Mouse (Mus musculus): ENCODE data around the gene Fbxl17. TPM values are rescaled to one million over a fixed set of nuclear protein-coding genes. Genes with fewer than 3 reads are reported as not detected.
A peak's percentile ranks its signal among the peaks of the same experiment; 100 is the strongest.

The Fbxl17 gene
- polyA plus RNA-seq, 1 experiment from 2014 or later = 7.0 TPM

DNA sequence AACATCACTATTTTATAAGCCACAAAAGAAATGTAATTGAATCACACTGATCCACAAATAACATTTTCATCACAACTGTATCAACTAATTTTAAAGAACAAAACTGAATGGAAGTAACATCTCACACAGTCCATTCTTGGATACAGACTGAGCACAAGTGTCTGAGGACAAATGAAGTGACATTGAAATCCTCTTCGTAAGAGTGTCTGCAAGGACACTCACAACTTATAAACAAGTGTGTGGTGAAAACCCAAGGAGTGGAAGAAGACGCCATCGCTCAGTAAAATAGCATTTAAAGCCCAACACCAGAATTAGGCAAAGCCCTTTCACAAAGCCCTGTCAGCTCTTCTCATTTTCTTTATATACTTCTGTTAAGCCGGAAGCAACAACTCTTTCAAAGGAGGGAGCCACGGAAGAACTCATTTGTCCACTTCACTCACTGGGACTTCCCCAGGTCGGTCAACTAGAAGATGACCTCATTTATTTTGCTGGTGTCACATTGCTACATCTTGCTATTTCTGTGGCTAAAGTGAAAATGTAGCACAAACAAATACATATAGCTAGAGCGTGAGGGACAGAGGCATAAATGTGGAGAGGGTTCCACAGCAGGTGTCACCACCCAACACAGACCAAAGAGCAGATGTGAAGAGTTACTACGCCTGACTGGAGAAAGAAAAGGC lies 130.0 kb downstream of the Fbxl17 start:
- 58% methylated on average over 8 of the region's 8 CpGs for WGBS
- H3K4me1 ChIP-seq = peaks cover 5% of the 10 kb centered on the region; the same call in 1 of the 2 replicates
- no peak overlapping the region for H3K27ac ChIP-seq
- H3K36me3 ChIP-seq (replicated peaks) = no peaks in the 10 kb centered on the region
- H3K9me3 ChIP-seq = no peaks in the 10 kb centered on the region
- ATAC-seq (ENCODE audit: low FRiP score) = no peak
- H3K4me2 ChIP-seq = no peak overlapping the region
- no peak overlapping the region for H3K9ac ChIP-seq
- H3K27me3 ChIP-seq = no peaks in the 10 kb centered on the region
- no peak overlapping the region for H3K4me3 ChIP-seq (replicated peaks)

- no peak overlapping the region for H3K9ac ChIP-seq
- H3K27ac ChIP-seq = no peak overlapping the region
- peaks cover 5% of the 10 kb centered on the region; the same call in 1 of the 2 replicates for H3K4me1 ChIP-seq
- 90% methylated on average over 6 of the region's 6 CpGs for WGBS
- H3K4me2 ChIP-seq = no peak overlapping the region
- H3K4me3 ChIP-seq (replicated peaks) = no peak overlapping the region
- H3K27me3 ChIP-seq = no peaks in the 10 kb centered on the region
- ATAC-seq (ENCODE audit: low FRiP score) = no peak
- H3K36me3 ChIP-seq (replicated peaks) = no peaks in the 10 kb centered on the region
- no peaks in the 10 kb centered on the region for H3K9me3 ChIP-seq
Observed at GRCm38 (mm10) chr17:63367476-63367875, 132.3 kb downstream of the Fbxl17 start.

DNA sequence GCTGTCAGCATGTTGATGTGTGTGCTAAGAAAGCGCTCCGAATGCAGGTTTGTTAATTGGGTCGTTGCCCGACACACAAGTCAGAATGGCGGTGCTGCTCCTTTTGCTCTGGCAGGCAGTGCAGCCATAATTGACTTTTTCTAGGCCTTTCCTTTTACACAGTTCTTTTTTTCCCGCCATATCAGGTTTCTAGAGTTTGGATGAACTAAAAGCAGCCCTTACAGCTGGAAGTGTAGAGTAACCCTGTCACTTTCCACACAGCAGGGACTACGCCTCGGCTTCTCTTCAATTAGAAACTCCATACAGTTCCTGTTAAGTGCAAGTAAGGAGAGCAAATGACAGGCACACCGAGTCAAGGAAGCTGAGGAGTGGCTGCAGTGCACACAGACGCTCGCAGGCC lies 133.8 kb downstream of the Fbxl17 start:
- WGBS = 29% methylated on average over 11 of the region's 11 CpGs

DNA sequence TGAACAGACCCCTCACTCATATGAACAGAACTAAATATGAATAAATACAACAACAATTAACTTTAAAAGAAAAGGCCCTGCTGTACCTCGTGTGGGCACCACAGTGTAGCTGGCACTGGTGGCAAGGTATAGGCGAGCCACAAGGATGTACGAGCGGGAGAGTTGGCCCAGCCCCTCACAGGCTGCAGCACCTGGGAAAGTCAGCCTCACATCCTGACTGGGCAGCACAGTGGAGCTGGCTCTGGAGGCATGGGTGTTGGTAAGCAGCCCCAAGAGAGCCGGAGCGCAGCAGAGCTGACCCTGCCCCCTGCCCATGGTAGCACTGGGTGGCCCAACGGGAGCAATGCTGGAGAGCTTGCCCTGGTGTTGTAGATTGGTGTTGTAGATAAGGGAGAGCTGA lies 135.2 kb downstream of the Fbxl17 start:
- Histone ChIP-seq H3K4me2 (no peak overlapping the region), H3K27me3 (no peaks in the 10 kb centered on the region)
- 92% methylated on average over 7 of the region's 7 CpGs for WGBS

More for the DNA sequence above, 133.8 kb downstream of the Fbxl17 start:
- Histone ChIP-seq H3K27me3 (no peaks in the 10 kb centered on the region), H3K4me1 (peaks cover 5% of the 10 kb centered on the region; the same call in 1 of the 2 replicates), H3K9me3 (no peaks in the 10 kb centered on the region), H3K36me3 (replicated peaks) (no peaks in the 10 kb centered on the region), H3K27ac (no peak overlapping the region), H3K9ac (no peak overlapping the region), H3K4me2 (0 out of 2 replicates have a peak overlapping the region, but pooled peaks have one; percentile 10), H3K4me3 (replicated peaks) (no peak overlapping the region)
- 0 out of 2 replicates have a peak, but pooled peaks have one; percentile 39 for ATAC-seq (ENCODE audit: low FRiP score)

GRCm38 (mm10) chr17:63362196-63362595 lies 137.6 kb downstream of the Fbxl17 start:
- peaks cover 5% of the 10 kb centered on the region; the same call in 1 of the 2 replicates for H3K4me1 ChIP-seq
- ATAC-seq (ENCODE audit: low FRiP score) = no peak
- H3K9me3 ChIP-seq = no peaks in the 10 kb centered on the region
- H3K27ac ChIP-seq = no peak overlapping the region
- 83% methylated on average over 3 of the region's 3 CpGs for WGBS
- no peak overlapping the region for H3K4me2 ChIP-seq
- H3K27me3 ChIP-seq = no peaks in the 10 kb centered on the region
- H3K36me3 ChIP-seq (replicated peaks) = no peaks in the 10 kb centered on the region
- no peak overlapping the region for H3K4me3 ChIP-seq (replicated peaks)
- H3K9ac ChIP-seq = no peak overlapping the region

More for the DNA sequence above, 135.2 kb downstream of the Fbxl17 start:
- Histone ChIP-seq H3K27ac (no peak overlapping the region), H3K4me1 (peaks cover 5% of the 10 kb centered on the region; the same call in 1 of the 2 replicates), H3K9me3 (no peaks in the 10 kb centered on the region), H3K36me3 (replicated peaks) (no peaks in the 10 kb centered on the region), H3K9ac (no peak overlapping the region), H3K4me3 (replicated peaks) (no peak overlapping the region)
- no peak for ATAC-seq (ENCODE audit: low FRiP score)

- H3K9me3 ChIP-seq = no peaks in the 10 kb centered on the region
- no peak overlapping the region for H3K9ac ChIP-seq
- H3K4me2 ChIP-seq = no peak overlapping the region
- no peaks in the 10 kb centered on the region for H3K36me3 ChIP-seq (replicated peaks)
- H3K4me3 ChIP-seq (replicated peaks) = no peak overlapping the region
- 93% methylated on average over 9 of the region's 9 CpGs for WGBS
- no peak overlapping the region for H3K27ac ChIP-seq
- no peaks in the 10 kb centered on the region for H3K27me3 ChIP-seq
- peaks cover 5% of the 10 kb centered on the region; the same call in 1 of the 2 replicates for H3K4me1 ChIP-seq
- no peak for ATAC-seq (ENCODE audit: low FRiP score)
Observed at GRCm38 (mm10) chr17:63361679-63362078, 138.1 kb downstream of the Fbxl17 start.

DNA sequence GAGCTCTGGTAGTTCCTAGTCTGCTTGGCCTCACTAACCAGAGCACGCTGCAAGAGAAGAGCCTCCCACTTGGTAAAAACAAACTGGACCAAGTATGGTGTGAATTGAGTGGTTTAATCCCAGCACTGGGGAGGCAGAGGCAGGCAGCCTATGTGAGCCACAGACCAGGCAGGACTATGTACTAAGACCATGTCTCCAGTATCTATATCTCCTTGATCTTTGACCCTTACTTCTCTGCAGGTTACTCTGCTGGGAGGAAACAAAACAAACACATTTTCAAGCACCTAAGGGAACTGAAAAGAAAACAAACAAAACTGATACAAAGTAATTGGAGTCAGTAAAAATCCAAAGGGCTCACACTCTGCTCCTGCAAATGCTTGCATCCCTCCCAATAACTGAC lies 141.0 kb downstream of the Fbxl17 start:
- Histone ChIP-seq H3K9ac (no peak overlapping the region), H3K4me2 (no peak overlapping the region), H3K4me3 (replicated peaks) (no peak overlapping the region), H3K27me3 (no peaks in the 10 kb centered on the region), H3K4me1 (no peaks in the 10 kb centered on the region), H3K9me3 (no peaks in the 10 kb centered on the region), H3K27ac (no peak overlapping the region), H3K36me3 (replicated peaks) (no peaks in the 10 kb centered on the region; the same call in 1 of the 2 replicates)
- ATAC-seq (ENCODE audit: low FRiP score) = no peak
- WGBS = 93% methylated on average over 1 of the region's 1 CpGs

- H3K4me2 ChIP-seq = no peak overlapping the region
- WGBS = 84% methylated on average over 3 of the region's 3 CpGs
Observed at GRCm38 (mm10) chr17:63356202-63356601, 143.6 kb downstream of the Fbxl17 start.

DNA sequence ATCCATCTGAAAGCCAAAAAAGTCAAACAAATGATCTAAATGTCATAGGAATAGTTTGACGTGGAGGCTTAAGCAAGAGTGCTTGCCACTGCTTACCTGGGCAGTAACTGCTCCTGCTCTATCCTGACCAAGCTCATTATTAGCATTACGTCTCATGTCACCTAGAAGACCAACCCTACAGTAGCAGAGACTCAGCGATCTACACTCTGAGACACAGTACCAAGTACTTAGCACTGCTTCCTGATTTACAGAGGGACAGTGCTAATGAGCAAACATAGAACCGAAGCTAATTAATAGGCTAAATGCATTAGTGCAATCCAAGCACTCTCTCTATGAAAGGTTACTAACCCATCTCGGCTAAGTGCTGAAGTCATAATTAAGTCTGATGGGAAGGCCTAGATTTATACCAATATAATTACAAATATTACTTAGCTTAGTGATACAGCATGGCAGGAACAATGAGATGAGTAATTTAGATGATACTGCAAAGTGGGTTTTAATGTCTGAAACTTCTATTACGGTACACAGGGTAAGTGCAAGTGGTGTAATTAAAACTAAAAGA lies 147.1 kb downstream of the Fbxl17 start:
- no peak overlapping the region for H3K4me3 ChIP-seq (replicated peaks)
- no peaks in the 10 kb centered on the region for H3K9me3 ChIP-seq
- H3K27me3 ChIP-seq = no peaks in the 10 kb centered on the region
- 76% methylated on average over 6 of the region's 6 CpGs for WGBS
- no peaks in the 10 kb centered on the region for H3K4me1 ChIP-seq
- H3K9ac ChIP-seq = no peak overlapping the region
- H3K27ac ChIP-seq = no peak overlapping the region
- ATAC-seq (ENCODE audit: low FRiP score) = no peak
- H3K4me2 ChIP-seq = no peak overlapping the region
- H3K36me3 ChIP-seq (replicated peaks) = peaks cover 5% of the 10 kb centered on the region; the same call in 1 of the 2 replicates

More at GRCm38 (mm10) chr17:63356202-63356601, 143.6 kb downstream of the Fbxl17 start:
- ATAC-seq (ENCODE audit: low FRiP score) = no peak
- Histone ChIP-seq H3K9me3 (no peaks in the 10 kb centered on the region), H3K36me3 (replicated peaks) (no peaks in the 10 kb centered on the region; the same call in 1 of the 2 replicates), H3K9ac (no peak overlapping the region), H3K4me3 (replicated peaks) (no peak overlapping the region), H3K27me3 (no peaks in the 10 kb centered on the region), H3K4me1 (no peaks in the 10 kb centered on the region), H3K27ac (no peak overlapping the region)

DNA sequence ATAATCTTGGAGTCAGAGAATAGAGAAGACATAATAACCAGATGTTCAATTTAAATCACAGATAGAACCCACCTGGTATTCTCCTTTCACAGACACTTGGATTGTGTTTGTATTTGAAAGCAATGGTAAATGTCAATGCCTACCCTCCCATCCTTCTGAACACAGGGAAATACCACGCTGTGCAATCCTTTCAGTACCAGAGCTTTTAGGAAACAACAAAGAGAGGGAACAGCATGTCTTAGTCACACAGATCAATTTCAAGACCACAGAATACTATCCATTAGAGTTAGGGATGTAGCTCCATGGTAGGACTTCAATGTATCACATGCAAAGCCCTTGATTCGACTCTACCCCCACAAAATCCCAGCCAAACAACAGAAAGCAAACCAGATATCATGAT lies 148.1 kb downstream of the Fbxl17 start:
- peaks cover 11% of the 10 kb centered on the region; the same call in 1 of the 2 replicates for H3K36me3 ChIP-seq (replicated peaks)
- WGBS = 81% methylated on average over 2 of the region's 2 CpGs
- no peak overlapping the region for H3K4me2 ChIP-seq
- H3K27me3 ChIP-seq = no peaks in the 10 kb centered on the region
- ATAC-seq (ENCODE audit: low FRiP score) = no peak
- no peak overlapping the region for H3K27ac ChIP-seq
- H3K9me3 ChIP-seq = no peaks in the 10 kb centered on the region
- H3K4me3 ChIP-seq (replicated peaks) = no peak overlapping the region
- H3K4me1 ChIP-seq = no peaks in the 10 kb centered on the region
- H3K9ac ChIP-seq = no peak overlapping the region

GRCm38 (mm10) chr17:63350876-63351509 lies 148.8 kb downstream of the Fbxl17 start:
- no peak overlapping the region for H3K27ac ChIP-seq
- no peaks in the 10 kb centered on the region for H3K27me3 ChIP-seq
- peaks cover 16% of the 10 kb centered on the region; the same call in 1 of the 2 replicates for H3K36me3 ChIP-seq (replicated peaks)
- no peak overlapping the region for H3K4me2 ChIP-seq
- WGBS = 73% methylated on average over 4 of the region's 4 CpGs
- H3K4me3 ChIP-seq (replicated peaks) = no peak overlapping the region
- no peak overlapping the region for H3K9ac ChIP-seq
- ATAC-seq (ENCODE audit: low FRiP score) = no peak
- H3K4me1 ChIP-seq = no peaks in the 10 kb centered on the region
- H3K9me3 ChIP-seq = no peaks in the 10 kb centered on the region

DNA sequence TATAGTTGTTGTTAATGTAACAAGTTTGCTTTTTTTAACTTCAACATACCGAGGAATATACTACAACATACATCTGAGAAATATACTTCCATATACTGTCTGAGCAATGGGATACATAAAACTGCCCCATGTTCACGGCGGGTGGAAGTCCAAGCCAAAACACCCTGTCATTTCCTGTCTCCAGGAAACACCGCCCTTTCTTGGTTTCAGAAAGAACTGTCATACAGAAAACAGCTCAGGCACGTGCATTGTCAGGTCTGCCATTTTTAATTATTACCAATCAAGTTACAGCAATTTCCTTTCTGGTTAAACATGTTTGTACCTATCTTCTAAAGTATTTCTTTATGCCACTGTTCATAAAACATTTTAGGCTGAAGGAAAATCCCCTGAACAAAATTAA lies 155.7 kb downstream of the Fbxl17 start:
- no peak overlapping the region for H3K27ac ChIP-seq

More for the DNA sequence above, 155.7 kb downstream of the Fbxl17 start:
- no peak for ATAC-seq (ENCODE audit: low FRiP score)
- no peak overlapping the region for H3K9ac ChIP-seq
- peaks cover 16% of the 10 kb centered on the region; the same call in 1 of the 2 replicates for H3K36me3 ChIP-seq (replicated peaks)
- H3K4me3 ChIP-seq (replicated peaks) = no peak overlapping the region
- H3K9me3 ChIP-seq = no peaks in the 10 kb centered on the region
- no peak overlapping the region for H3K4me2 ChIP-seq
- WGBS = 91% methylated on average over 5 of the region's 5 CpGs
- no peaks in the 10 kb centered on the region for H3K27me3 ChIP-seq
- no peaks in the 10 kb centered on the region for H3K4me1 ChIP-seq

All from forebrain, embryonic 12.5 days (tissue).